Mouse (Mus musculus) kidney, embryonic 15.5 days (tissue): ENCODE data around the gene BC052040. TPM values are rescaled to one million over a fixed set of nuclear protein-coding genes. Genes with fewer than 3 reads are reported as not detected.

Experiments used
- ATAC-seq: fragments of 200-750 bp; cut with Nextera tagmentation; replicated peaks from 2 replicates; pipeline ENCODE4 v1.8.0; 2017; ENCODE audit warnings: moderate TSS enrichment; ENCODE audit not compliant: low FRiP score
- H3K27ac ChIP-seq: fragments of 300-500 bp; sonication (generic); 2 replicates; pipeline ENCODE4 v1.5.1; 2015; ENCODE audit warnings: mild to moderate bottlenecking, inconsistent platforms
- H3K27me3 ChIP-seq: fragments of 300-500 bp; sonication (generic); 2 replicates; pipeline ENCODE4 v1.6.1; 2015; ENCODE audit warnings: inconsistent platforms
- H3K36me3 ChIP-seq: fragments of 300-500 bp; sonication (generic); 2 replicates; pipeline ENCODE4 v1.6.1; 2015; ENCODE audit warnings: inconsistent platforms
- H3K4me1 ChIP-seq: fragments of 300-500 bp; sonication (generic); 2 replicates; pipeline ENCODE4 v1.6.1; 2015; ENCODE audit warnings: inconsistent platforms
- H3K4me2 ChIP-seq: fragments of 300-500 bp; sonication (generic); 2 replicates; pipeline ENCODE4 v1.6.1; 2015; ENCODE audit warnings: moderate library complexity, mild to moderate bottlenecking, inconsistent platforms
- H3K4me3 ChIP-seq: fragments of 300-500 bp; sonication (generic); replicated peaks from 2 replicates; pipeline ENCODE4 v1.5.1; 2015; ENCODE audit warnings: mild to moderate bottlenecking, inconsistent platforms
- H3K9ac ChIP-seq: fragments of 300-500 bp; sonication (generic); 2 replicates; pipeline ENCODE4 v1.6.1; 2015; ENCODE audit warnings: mild to moderate bottlenecking, inconsistent platforms
- H3K9me3 ChIP-seq: fragments of 300-500 bp; sonication (generic); replicated peaks from 2 replicates; pipeline ENCODE4 v1.6.1; 2016; ENCODE audit warnings: inconsistent platforms
- WGBS: fragments of 180-500 bp; shearing (Covaris S2); methylation state at CpG from one replicate; pipeline ENCODE4 v1.1.7; 2015; ENCODE audit warnings: mixed read lengths; 5-methylcytosine and 5-hydroxymethylcytosine counted together
- polyA plus RNA-seq: library from polyadenylated mRNA; unstranded; fragments of >200 nt; fragmentation: Nextera tagmentation; extraction: Ambion mirVana; gene quantifications from 2 replicates; pipeline ENCODE4 v1.2.1, GENCODE M21; 2015

Gene BC052040
- polyA plus RNA-seq, 1 experiment from 2014 or later = 18.8 TPM

GRCm38 (mm10) chr2:115605829-115606336, 24.4 kb downstream of the BC052040 start:
- no peaks in the 10 kb centered on the region for H3K36me3 ChIP-seq
- no peaks in the 10 kb centered on the region for H3K27me3 ChIP-seq
- no peak overlapping the region for H3K27ac ChIP-seq
- WGBS = 48% methylated on average over 1 of the region's 1 CpGs
- no peak overlapping the region for H3K4me2 ChIP-seq
- no peaks in the 10 kb centered on the region for H3K9me3 ChIP-seq
- no peak overlapping the region for H3K9ac ChIP-seq
- ATAC-seq = no peak
- no peak overlapping the region for H3K4me3 ChIP-seq
- no peaks in the 10 kb centered on the region for H3K4me1 ChIP-seq

- no peaks in the 10 kb centered on the region for H3K36me3 ChIP-seq
- no peak overlapping the region for H3K9ac ChIP-seq
- no peaks in the 10 kb centered on the region for H3K9me3 ChIP-seq
- H3K4me2 ChIP-seq = no peak overlapping the region
- no peak overlapping the region for H3K27ac ChIP-seq
- ATAC-seq = no peak
- no peaks in the 10 kb centered on the region for H3K27me3 ChIP-seq
- no peaks in the 10 kb centered on the region for H3K4me1 ChIP-seq
- WGBS = 92% methylated on average over 3 of the region's 3 CpGs
- H3K4me3 ChIP-seq = no peak overlapping the region
These were observed 27.5 kb downstream of the BC052040 start for GRCm38 (mm10) chr2:115609020-115609419.

GRCm38 (mm10) chr2:115610092-115610491, 28.6 kb downstream of the BC052040 start:
- H3K27ac ChIP-seq = no peak overlapping the region
- no peak overlapping the region for H3K9ac ChIP-seq
- ATAC-seq = no peak
- H3K9me3 ChIP-seq = no peaks in the 10 kb centered on the region
- H3K27me3 ChIP-seq = no peaks in the 10 kb centered on the region
- no peaks in the 10 kb centered on the region for H3K4me1 ChIP-seq
- H3K4me3 ChIP-seq = no peak overlapping the region
- WGBS = 84% methylated on average over 2 of the region's 2 CpGs
- no peak overlapping the region for H3K4me2 ChIP-seq
- H3K36me3 ChIP-seq = no peaks in the 10 kb centered on the region

DNA sequence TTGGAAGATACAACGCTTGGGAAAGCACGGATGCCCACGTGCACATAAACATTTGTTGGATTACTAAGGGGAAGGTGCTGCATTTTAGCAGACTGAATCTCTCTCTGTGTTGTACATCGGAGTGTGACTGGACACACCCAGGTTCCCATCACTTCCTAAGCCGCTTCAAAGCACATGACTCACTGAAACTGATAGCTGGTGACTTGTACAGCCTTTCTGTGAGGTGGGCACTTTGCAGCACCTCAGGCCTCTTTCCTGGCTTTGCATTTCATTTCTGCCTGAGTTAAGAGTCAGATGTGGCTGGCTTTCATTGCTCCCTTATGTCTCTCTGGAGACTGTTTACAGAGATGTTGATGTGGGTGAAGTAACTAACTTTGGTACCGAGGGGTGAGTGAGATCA, 29.0 kb downstream of the BC052040 start:
- H3K36me3 ChIP-seq = no peaks in the 10 kb centered on the region
- H3K4me3 ChIP-seq = no peak overlapping the region
- H3K4me1 ChIP-seq = no peaks in the 10 kb centered on the region
- no peaks in the 10 kb centered on the region for H3K9me3 ChIP-seq
- ATAC-seq = no peak
- no peak overlapping the region for H3K27ac ChIP-seq
- WGBS = 89% methylated on average over 6 of the region's 6 CpGs
- H3K4me2 ChIP-seq = no peak overlapping the region
- no peak overlapping the region for H3K9ac ChIP-seq
- H3K27me3 ChIP-seq = no peaks in the 10 kb centered on the region

GRCm38 (mm10) chr2:115613830-115614520, 32.5 kb downstream of the BC052040 start:
- Histone ChIP-seq H3K27ac (no peak overlapping the region), H3K27me3 (no peaks in the 10 kb centered on the region), H3K4me3 (no peak overlapping the region), H3K9ac (no peak overlapping the region), H3K4me2 (no peak overlapping the region), H3K36me3 (no peaks in the 10 kb centered on the region), H3K9me3 (no peaks in the 10 kb centered on the region), H3K4me1 (no peaks in the 10 kb centered on the region)
- ATAC-seq = no peak
- 67% methylated on average over 3 of the region's 3 CpGs for WGBS

DNA sequence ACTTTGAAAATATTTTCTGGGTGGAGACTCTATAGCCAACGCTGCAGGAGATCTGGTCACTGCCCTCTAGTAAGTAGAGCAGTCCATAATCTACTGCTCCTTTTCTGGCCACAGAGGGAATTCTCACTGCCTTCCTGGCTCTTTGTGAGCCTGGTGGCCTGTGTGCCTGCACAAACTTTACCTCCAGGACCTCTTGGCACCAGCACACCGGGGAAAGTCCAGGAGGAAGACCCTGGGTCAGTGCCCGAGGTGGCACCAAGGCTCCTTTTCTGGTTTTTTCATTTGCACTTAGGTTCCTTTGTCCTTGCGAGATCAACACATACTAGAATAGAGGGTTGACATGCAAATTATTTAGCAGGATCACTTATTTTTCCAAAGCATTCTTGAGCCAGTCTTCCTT, 47.0 kb downstream of the BC052040 start:
- H3K9ac ChIP-seq = no peak overlapping the region
- no peak for ATAC-seq
- no peak overlapping the region for H3K4me2 ChIP-seq
- no peaks in the 10 kb centered on the region for H3K36me3 ChIP-seq
- no peaks in the 10 kb centered on the region for H3K9me3 ChIP-seq
- H3K27me3 ChIP-seq = no peaks in the 10 kb centered on the region
- WGBS = 92% methylated on average over 4 of the region's 4 CpGs
- H3K27ac ChIP-seq = no peak overlapping the region
- H3K4me3 ChIP-seq = no peak overlapping the region
- H3K4me1 ChIP-seq = no peaks in the 10 kb centered on the region

- Histone ChIP-seq H3K27me3 (no peaks in the 10 kb centered on the region), H3K4me1 (no peaks in the 10 kb centered on the region), H3K9ac (no peak overlapping the region), H3K4me2 (no peak overlapping the region), H3K36me3 (peaks cover 8% of the 10 kb centered on the region; the same call in 1 of the 2 replicates), H3K27ac (no peak overlapping the region), H3K9me3 (no peaks in the 10 kb centered on the region), H3K4me3 (no peak overlapping the region)
- WGBS = 67% methylated on average over 5 of the region's 5 CpGs
- ATAC-seq = no peak
These were observed 49.5 kb downstream of the BC052040 start for GRCm38 (mm10) chr2:115631031-115631434.

- WGBS = 86% methylated on average over 4 of the region's 4 CpGs
- peaks cover 8% of the 10 kb centered on the region; the same call in 1 of the 2 replicates for H3K36me3 ChIP-seq
- no peak overlapping the region for H3K4me2 ChIP-seq
- no peaks in the 10 kb centered on the region for H3K27me3 ChIP-seq
- no peak overlapping the region for H3K4me3 ChIP-seq
- no peak for ATAC-seq
- H3K27ac ChIP-seq = no peak overlapping the region
- no peak overlapping the region for H3K9ac ChIP-seq
- no peaks in the 10 kb centered on the region for H3K9me3 ChIP-seq
- H3K4me1 ChIP-seq = no peaks in the 10 kb centered on the region
These were observed 50.3 kb downstream of the BC052040 start for GRCm38 (mm10) chr2:115631826-115632225.

DNA sequence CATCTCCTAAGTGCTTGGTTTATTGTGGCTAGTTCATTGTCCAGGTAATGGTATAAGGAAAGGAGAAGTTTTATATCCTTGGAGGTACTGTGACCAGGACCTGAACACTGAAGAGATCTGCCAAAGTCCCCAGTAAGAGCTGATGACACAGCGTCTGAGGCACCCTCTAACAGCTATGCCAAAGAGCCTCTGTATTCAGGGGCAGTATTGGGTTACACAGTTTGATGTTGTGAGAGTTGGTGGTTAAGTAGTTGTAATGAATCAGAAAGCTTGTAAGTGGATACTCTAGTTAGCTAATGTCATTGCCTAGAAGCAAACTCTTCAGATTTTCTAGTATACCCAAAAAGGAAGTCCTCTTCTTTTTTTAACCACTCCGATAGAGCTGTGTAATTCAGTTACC, 68.7 kb downstream of the BC052040 start:
- ATAC-seq = peak; percentile 73
- H3K9me3 ChIP-seq = no peaks in the 10 kb centered on the region
- no peak overlapping the region for H3K4me2 ChIP-seq
- H3K4me3 ChIP-seq = no peak overlapping the region
- no peaks in the 10 kb centered on the region for H3K27me3 ChIP-seq
- H3K27ac ChIP-seq = no peak overlapping the region
- 0 out of 2 replicates have a peak, but pooled peaks cover 4% of the 10 kb centered on the region for H3K36me3 ChIP-seq
- H3K4me1 ChIP-seq = no peaks in the 10 kb centered on the region; the same call in 1 of the 2 replicates
- WGBS = 57% methylated on average over 2 of the region's 2 CpGs
- no peak overlapping the region for H3K9ac ChIP-seq

DNA sequence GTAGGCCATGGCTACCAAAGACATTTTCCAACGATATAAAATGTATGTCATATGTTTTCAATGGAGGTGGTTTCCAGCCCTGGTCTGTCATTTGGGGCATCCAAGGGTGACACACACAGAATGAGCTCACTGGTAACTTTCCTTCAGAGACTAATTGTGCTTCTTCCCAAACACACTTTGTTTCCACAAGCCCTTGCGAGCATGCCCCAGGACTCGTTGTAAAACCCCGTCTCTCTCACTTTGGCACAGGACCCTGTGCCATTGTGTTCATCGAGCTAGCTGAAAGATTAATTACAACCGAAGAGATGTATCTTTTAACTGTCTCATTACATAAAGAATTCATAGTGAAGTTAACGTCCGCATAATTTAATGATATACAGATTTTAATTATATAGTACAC, 78.2 kb downstream of the BC052040 start:
- H3K9me3 ChIP-seq = no peaks in the 10 kb centered on the region
- no peak overlapping the region for H3K4me2 ChIP-seq
- H3K27me3 ChIP-seq = no peaks in the 10 kb centered on the region
- H3K9ac ChIP-seq = no peak overlapping the region
- H3K27ac ChIP-seq = no peak overlapping the region
- no peak overlapping the region for H3K4me3 ChIP-seq
- H3K4me1 ChIP-seq = peaks cover 29% of the 10 kb centered on the region
- no peak for ATAC-seq
- 60% methylated on average over 8 of the region's 8 CpGs for WGBS
- H3K36me3 ChIP-seq = no peaks in the 10 kb centered on the region

GRCm38 (mm10) chr2:115660213-115661120, 79.0 kb downstream of the BC052040 start:
- no peak overlapping the region for H3K4me3 ChIP-seq
- no peaks in the 10 kb centered on the region for H3K9me3 ChIP-seq
- 0 out of 2 replicates have a peak, but pooled peaks have one; percentile 27 for ATAC-seq
- H3K27ac ChIP-seq = 0 out of 2 replicates have a peak overlapping the region, but pooled peaks have one; percentile 2
- 76% methylated on average over 6 of the region's 6 CpGs for WGBS
- no peaks in the 10 kb centered on the region for H3K36me3 ChIP-seq
- peaks cover 29% of the 10 kb centered on the region for H3K4me1 ChIP-seq
- no peaks in the 10 kb centered on the region for H3K27me3 ChIP-seq
- no peak overlapping the region for H3K4me2 ChIP-seq
- no peak overlapping the region for H3K9ac ChIP-seq

DNA sequence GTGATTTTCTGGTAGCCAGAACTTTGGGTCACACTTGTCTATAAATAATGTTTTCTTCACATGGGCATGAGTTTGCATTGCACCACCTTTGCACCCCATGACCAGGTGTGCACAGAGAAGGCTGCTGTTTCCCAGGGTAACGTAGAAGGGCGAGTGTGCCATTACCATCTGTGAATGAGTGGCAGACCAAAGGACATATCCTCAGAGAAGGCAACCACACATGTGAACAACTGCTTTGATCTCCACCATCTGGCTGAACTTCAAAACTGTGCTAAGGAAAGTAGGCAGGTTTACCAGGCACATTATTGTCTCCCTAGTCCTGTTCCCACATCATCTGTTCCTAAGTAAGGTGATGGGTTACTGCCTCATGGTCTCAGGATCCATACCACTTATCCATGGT, 86.0 kb downstream of the BC052040 start:
- Histone ChIP-seq H3K4me2 (no peak overlapping the region), H3K4me3 (no peak overlapping the region), H3K36me3 (no peaks in the 10 kb centered on the region), H3K27me3 (no peaks in the 10 kb centered on the region), H3K27ac (no peak overlapping the region), H3K9me3 (no peaks in the 10 kb centered on the region), H3K4me1 (no peaks in the 10 kb centered on the region), H3K9ac (no peak overlapping the region)
- ATAC-seq = no peak
- WGBS = 88% methylated on average over 2 of the region's 2 CpGs
